Mouse (Mus musculus): Measurements from ENCODE around the gene Map3k9. TPM values are rescaled to one million over a fixed set of nuclear protein-coding genes. Genes with fewer than 3 reads are reported as not detected.

Gene Map3k9
- polyA plus RNA-seq, 1 experiment from 2014 or later = 2.6 TPM

Other genes with a start within 250 kb of the Map3k9 start
- 25.9 and 26.3 TPM in 2 replicates for gene Gm20498, start 248.3 kb downstream of the Map3k9 start, polyA plus RNA-seq (2015; fragmentation: Nextera tagmentation; extraction: Ambion mirVana)
- 40.3 and 43.6 TPM in 2 replicates for gene Synj2bp, start 248.3 kb downstream of the Map3k9 start, polyA plus RNA-seq (2015; fragmentation: Nextera tagmentation; extraction: Ambion mirVana)
- 0.19 and 0.28 TPM in 2 replicates for gene Adam21, start 212.7 kb downstream of the Map3k9 start, polyA plus RNA-seq (2015; fragmentation: Nextera tagmentation; extraction: Ambion mirVana)
- gene Med6, start 186.2 kb downstream of the Map3k9 start, polyA plus RNA-seq (2015; fragmentation: Nextera tagmentation; extraction: Ambion mirVana) = 66.4 and 67.1 TPM in 2 replicates
- gene Ttc9, start 149.9 kb downstream of the Map3k9 start, polyA plus RNA-seq (2015; fragmentation: Nextera tagmentation; extraction: Ambion mirVana) = 6.6 and 6.8 TPM in 2 replicates
- 8.2 and 9.4 TPM in 2 replicates for gene Pcnx, start 78.8 kb upstream of the Map3k9 start, polyA plus RNA-seq (2015; fragmentation: Nextera tagmentation; extraction: Ambion mirVana)

All from stomach, embryonic 15.5 days (tissue).